8 mouse cellular contexts compared by ENCODE assay signal in the genomic region with DNA sequence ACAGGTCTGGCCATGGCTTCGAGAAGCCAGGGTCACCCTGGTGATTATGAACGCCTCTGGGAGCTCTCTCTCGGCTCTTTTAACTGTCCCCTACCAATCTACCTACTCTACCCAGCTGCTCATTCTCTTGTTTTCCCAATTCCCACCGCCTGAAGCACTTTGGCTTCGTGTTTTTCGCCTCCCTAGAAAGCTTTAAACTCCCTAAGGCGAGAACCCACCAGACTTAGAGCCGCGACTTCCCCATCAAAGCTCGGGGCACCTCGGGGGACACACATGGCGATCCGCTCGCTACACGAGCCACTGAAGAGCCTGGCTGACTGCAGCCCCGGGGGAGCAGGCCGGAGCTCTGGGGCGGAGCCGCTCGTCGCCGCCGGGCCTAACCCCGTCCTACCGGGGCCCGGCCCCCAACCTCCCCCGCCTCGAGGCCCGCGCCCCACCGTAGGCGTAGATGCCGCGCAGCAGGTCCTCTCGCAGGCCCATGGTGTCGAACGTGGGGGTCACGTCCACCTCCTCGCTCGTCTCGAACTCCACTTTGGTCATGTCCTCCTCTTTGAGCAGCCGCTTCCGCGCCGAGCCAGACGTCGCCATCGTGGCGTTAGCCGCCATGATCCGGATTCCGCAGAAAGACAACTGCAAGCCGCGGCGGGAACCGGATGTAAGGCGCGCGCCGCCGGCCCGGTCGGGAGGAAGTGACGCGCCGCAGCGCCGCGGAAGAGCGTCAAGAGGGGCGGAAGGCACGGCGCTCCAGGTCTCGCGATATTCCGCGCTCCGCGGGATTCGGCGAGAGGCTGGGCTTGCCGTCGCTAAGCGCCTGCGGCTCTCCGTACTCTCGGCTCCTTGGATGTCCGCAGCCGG. TPM values are rescaled to one million over a fixed set of nuclear protein-coding genes. Genes with fewer than 3 reads are reported as not detected.
DNase-seq lines count a peak whose midpoint lies in the region; ATAC-seq and TF ChIP-seq lines count a peak whose summit lies in the region.

A gene (minus strand): TSS at position 699 of the 855 bp plus-strand sequence.

- no peaks in the 10 kb centered on the region for H3K4me1 ChIP-seq in ES-Bruce4 (ENCODE audit: control insufficient read depth, insufficient read depth, low read length)
- H3K4me1 ChIP-seq in forebrain, embryonic 13.5 days, result peaks cover 27% of the 10 kb centered on the region
- peaks cover 11% of the 10 kb centered on the region for H3K4me1 ChIP-seq in liver, postnatal 0 days (ENCODE audit: insufficient read depth)
- H3K4me1 ChIP-seq in neural tube, embryonic 14.5 days (ENCODE audit: control insufficient read depth, insufficient read depth, low read length), result peaks cover 9% of the 10 kb centered on the region; the same call in 1 of the 2 replicates

- peak within 1 kb of the TSS; percentile 93 for H3K4me2 ChIP-seq in forebrain, embryonic 13.5 days
- H3K4me2 ChIP-seq in liver, postnatal 0 days (ENCODE audit: low read depth, low read length), result peak within 1 kb of the TSS; percentile 78
- peak within 1 kb of the TSS; percentile 93 for H3K4me2 ChIP-seq in neural tube, embryonic 14.5 days (ENCODE audit: low read depth, low read length)

- no peaks in the 10 kb centered on the region for H3K27me3 ChIP-seq in ES-Bruce4 (ENCODE audit: control insufficient read depth, insufficient read depth, low read length, poor library complexity, severe bottlenecking)
- peaks cover 9% of the 10 kb centered on the region for H3K27me3 ChIP-seq in forebrain, embryonic 13.5 days
- H3K27me3 ChIP-seq in liver, postnatal 0 days (ENCODE audit: insufficient read depth, low read length), result no peaks in the 10 kb centered on the region
- no peaks in the 10 kb centered on the region; the same call in 1 of the 2 replicates for H3K27me3 ChIP-seq in neural tube, embryonic 14.5 days (ENCODE audit: control insufficient read depth, insufficient read depth, low read length)

- H3K9me3 ChIP-seq in ES-Bruce4 (replicated peaks; ENCODE audit: control insufficient read depth, insufficient read depth, low read length, poor library complexity, severe bottlenecking), result no peaks in the 10 kb centered on the region
- no peaks in the 10 kb centered on the region for H3K9me3 ChIP-seq in forebrain, embryonic 13.5 days (replicated peaks)
- no peaks in the 10 kb centered on the region for H3K9me3 ChIP-seq in liver, postnatal 0 days (ENCODE audit: low read length)
- no peaks in the 10 kb centered on the region for H3K9me3 ChIP-seq in neural tube, embryonic 14.5 days (ENCODE audit: control insufficient read depth, low read length)

- intact Hi-C loops in heart, postnatal 10 days (cut with DNase I), result loop anchor here (2.0 kb wide), 1 partner anchor 31 kb away; no protein-coding TSS in a partner anchor

- DNase-seq in heart, postnatal 10 days, result peak; percentile 97 to 98
- DNase-seq in large intestine, adult 2 months (ENCODE audit: low read depth, low spot score), result peak; percentile 85
- peak; percentile 98 for DNase-seq in liver, postnatal 0 days
- DNase-seq in testis, postnatal 10 days (ENCODE audit: low spot score), result peak; percentile 99

- TF ChIP-seq CTCF in ES-Bruce4 (IDR thresholded peaks at IDR 0.05; ENCODE audit: low read depth, low read length), result no peak
- TF ChIP-seq CTCF in liver, postnatal 0 days (IDR thresholded peaks at IDR 0.05; ENCODE audit: low read depth), result no peak

- under 1% methylated on average over 73 of the region's 89 CpGs for WGBS in forebrain, embryonic 13.5 days
- WGBS in large intestine, adult 2 months, result under 1% methylated on average over 89 of the region's 89 CpGs
- under 1% methylated on average over 80 of the region's 89 CpGs for WGBS in liver, postnatal 0 days (ENCODE audit: insufficient replicate concordance)
- under 1% methylated on average over 80 of the region's 89 CpGs for WGBS in neural tube, embryonic 14.5 days

- peak within 1 kb of the TSS; percentile 87 for H3K4me3 ChIP-seq in ES-Bruce4 (ENCODE audit: low read depth, low read length)
- H3K4me3 ChIP-seq in forebrain, embryonic 13.5 days, result peak within 1 kb of the TSS; percentile 99
- H3K4me3 ChIP-seq in liver, postnatal 0 days (ENCODE audit: low read depth, low read length), result peak within 1 kb of the TSS; percentile 97
- peak within 1 kb of the TSS; percentile 91 for H3K4me3 ChIP-seq in neural tube, embryonic 14.5 days (ENCODE audit: low read depth, low read length)

- peaks cover 35% of the 10 kb centered on the region for H3K36me3 ChIP-seq in ES-Bruce4 (ENCODE audit: control insufficient read depth, insufficient read depth, low read length, poor library complexity, severe bottlenecking)
- peaks cover 36% of the 10 kb centered on the region for H3K36me3 ChIP-seq in forebrain, embryonic 13.5 days (ENCODE audit: poor library complexity, severe bottlenecking)
- peaks cover 30% of the 10 kb centered on the region for H3K36me3 ChIP-seq in liver, postnatal 0 days (replicated peaks; ENCODE audit: insufficient read depth, low read length)
- peaks cover 28% of the 10 kb centered on the region for H3K36me3 ChIP-seq in neural tube, embryonic 14.5 days (ENCODE audit: control insufficient read depth, insufficient read depth, low read length)

- TF ChIP-seq EP300 in ES-Bruce4 (IDR thresholded peaks at IDR 0.05; ENCODE audit: insufficient read depth, low read depth, low read length), result 0 out of 2 replicates have a peak, but pooled peaks have one; percentile 6
- TF ChIP-seq EP300 in liver, postnatal 0 days (IDR thresholded peaks at IDR 0.05; ENCODE audit: low read depth), result peak; percentile 81

- TF ChIP-seq POLR2A in ES-Bruce4 (IDR thresholded peaks at IDR 0.05; ENCODE audit: insufficient read depth, low read length), result peak; percentile 46

- H3K9ac ChIP-seq in ES-Bruce4 (ENCODE audit: low read depth, poor library complexity, severe bottlenecking), result peak within 1 kb of the TSS; percentile 93
- peak within 1 kb of the TSS; percentile 98 for H3K9ac ChIP-seq in forebrain, embryonic 13.5 days
- peak within 1 kb of the TSS; percentile 99 for H3K9ac ChIP-seq in liver, postnatal 0 days (replicated peaks)
- H3K9ac ChIP-seq in neural tube, embryonic 14.5 days (replicated peaks; ENCODE audit: low read depth, low read length), result peak within 1 kb of the TSS; percentile 95

- H3K27ac ChIP-seq in ES-Bruce4 (ENCODE audit: insufficient read depth, low read length), result peak within 1 kb of the TSS; percentile 28; the same call in 1 of the 2 replicates
- peak within 1 kb of the TSS; percentile 98 for H3K27ac ChIP-seq in forebrain, embryonic 13.5 days
- H3K27ac ChIP-seq in liver, postnatal 0 days (ENCODE audit: low read depth), result peak within 1 kb of the TSS; percentile 90
- H3K27ac ChIP-seq in neural tube, embryonic 14.5 days (ENCODE audit: low read depth, low read length), result peak within 1 kb of the TSS; percentile 98

- peak; percentile 95 for ATAC-seq in cerebellum, adult (ENCODE audit: insufficient number of reproducible peaks, low FRiP score, low TSS enrichment)
- ATAC-seq in forebrain, embryonic 13.5 days, result peak; percentile 98
- peak; percentile 98 for ATAC-seq in liver, postnatal 0 days
- ATAC-seq in neural tube, embryonic 14.5 days (ENCODE audit: low read depth), result peak; percentile 96

RNA-seq across cellular contexts. Expression of the gene that starts here (rescaled TPM):
- polyA plus RNA-seq in ES-Bruce4 (2011; ENCODE audit: insufficient read depth, insufficient read length, low read depth, missing spikeins), result 257 and 268 TPM in 2 replicates
- polyA plus RNA-seq in forebrain, embryonic 13.5 days (2015; fragmentation: Nextera tagmentation; extraction: Ambion mirVana), result 366 and 398 TPM in 2 replicates
- total RNA-seq in heart, postnatal 10 days (2021), result 100 to 1,000 TPM; 105 to 112 TPM
- polyA plus RNA-seq in large intestine, adult 2 months (2012; rRNA removed), result 107 and 109 TPM in 2 replicates
- polyA plus RNA-seq in liver, postnatal 0 days (2015; fragmentation: Nextera tagmentation; extraction: Ambion mirVana), result 119 and 125 TPM in 2 replicates
- polyA plus RNA-seq in neural tube, embryonic 14.5 days (2014; fragmentation: Nextera tagmentation; extraction: Ambion mirVana), result 240 and 251 TPM in 2 replicates

Comparison
In these comparisons a context has a peak if more than half of its experiments do, and no peak if none do; other contexts are left out.
1. Peak in every context shown above with its lines: DNase-seq, ATAC-seq, H3K4me3 ChIP-seq and H3K27ac ChIP-seq.
2. H3K27ac ChIP-seq: peak in every context shown above with its lines; median percentile 98 in forebrain, embryonic 13.5 days; 98 in neural tube, embryonic 14.5 days; 90 in liver, postnatal 0 days; 28 in ES-Bruce4.